In the genomic region with DNA sequence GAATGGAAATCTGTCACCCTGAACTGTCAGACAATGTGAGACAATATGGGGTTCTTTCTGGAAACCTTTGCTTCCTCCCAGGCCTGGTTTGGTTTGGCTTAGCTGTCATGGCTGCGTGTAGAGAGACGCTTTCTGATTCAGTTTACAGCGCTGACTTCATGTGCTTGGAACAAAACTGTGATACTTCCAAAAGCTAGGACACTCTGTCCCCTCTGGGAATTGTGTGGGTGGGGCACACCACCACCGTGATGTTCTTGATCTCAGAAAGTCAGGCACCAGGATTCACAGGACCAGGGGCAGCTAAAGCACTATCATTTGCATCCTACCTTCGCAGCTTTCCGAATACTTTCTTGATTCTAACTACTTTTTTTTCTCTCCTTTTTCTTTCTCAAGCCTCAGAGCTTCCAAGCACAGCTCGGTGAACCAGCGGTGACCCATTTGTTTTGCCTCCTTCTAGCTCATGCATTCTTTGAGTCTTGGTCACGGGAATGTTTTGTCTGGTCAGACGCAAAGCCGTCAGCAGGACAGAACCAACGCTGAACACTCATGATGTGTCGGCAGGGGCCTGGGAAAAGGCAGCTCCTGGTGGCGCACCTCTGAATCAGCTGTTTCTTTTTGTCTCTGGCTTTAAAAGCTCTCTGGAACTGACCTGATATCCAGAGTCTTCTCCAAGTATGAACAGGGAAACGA, we compare ENCODE assay signal across 28 mouse cellular contexts. TPM values are rescaled to one million over a fixed set of nuclear protein-coding genes. Genes with fewer than 3 reads are reported as not detected.
DNase-seq lines count a peak whose midpoint lies in the region; ATAC-seq and TF ChIP-seq lines count a peak whose summit lies in the region.
"Had no signal": no experiment of that assay in that cellular context is flagged by ENCODE, and none has a peak within 500 bp of the region (broad histone marks: within the 10 kb centered on the region; RNA-seq: fewer than 3 reads in every experiment).

No protein-coding gene starts in this region.

- H3K4me2 ChIP-seq in myocyte (ENCODE audit: low read depth): peak overlapping the region; percentile 61
- H3K4me2 ChIP-seq in forebrain, embryonic 12.5 days: no peak overlapping the region
- H3K4me2 ChIP-seq: embryonic facial prominence, embryonic 12.5 days; forebrain, embryonic 15.5 days; heart, embryonic 13.5 days; hindbrain, embryonic 14.5 days; limb, embryonic 12.5 days; liver, embryonic 11.5 days; midbrain, embryonic 13.5 days; neural tube, embryonic 12.5 days had no signal

- no peak for TF ChIP-seq POLR2A in heart, adult 2 months (IDR thresholded peaks at IDR 0.05; ENCODE audit: insufficient read depth, low read depth, low read length)
- TF ChIP-seq POLR2A in myocyte (IDR thresholded peaks at IDR 0.05; ENCODE audit: insufficient read length, low read depth): no peak

- H3K27ac ChIP-seq in heart, adult 2 months: no peak overlapping the region
- no peak overlapping the region for H3K27ac ChIP-seq in forebrain, embryonic 12.5 days
- H3K27ac ChIP-seq: embryonic facial prominence, embryonic 12.5 days; forebrain, embryonic 15.5 days; heart, embryonic 13.5 days; hindbrain, embryonic 14.5 days; limb, embryonic 12.5 days; midbrain, embryonic 13.5 days; neural tube, embryonic 12.5 days had no signal

- no peaks in the 10 kb centered on the region for H3K27me3 ChIP-seq in heart, adult 2 months (ENCODE audit: control insufficient read depth, insufficient read depth, low read length)
- H3K27me3 ChIP-seq in myocyte (ENCODE audit: control insufficient read depth, insufficient read depth, insufficient read length): no peaks in the 10 kb centered on the region
- no peaks in the 10 kb centered on the region for H3K27me3 ChIP-seq in forebrain, embryonic 12.5 days
- H3K27me3 ChIP-seq: embryonic facial prominence, embryonic 12.5 days; forebrain, embryonic 15.5 days; heart, embryonic 13.5 days; limb, embryonic 12.5 days; midbrain, embryonic 13.5 days; neural tube, embryonic 12.5 days had no signal

- H3K4me3 ChIP-seq in heart, adult 2 months: no peak overlapping the region
- no peak overlapping the region for H3K4me3 ChIP-seq in myocyte
- H3K4me3 ChIP-seq in forebrain, embryonic 12.5 days (replicated peaks): no peak overlapping the region
- H3K4me3 ChIP-seq: embryonic facial prominence, embryonic 12.5 days; erythroblast, embryonic 14.5 days; forebrain, embryonic 15.5 days; heart, embryonic 13.5 days; limb, embryonic 12.5 days; megakaryocyte, embryonic 14.5 days; midbrain, embryonic 13.5 days; neural tube, embryonic 12.5 days had no signal

- no peaks in the 10 kb centered on the region for H3K9me3 ChIP-seq in forebrain, embryonic 12.5 days
- H3K9me3 ChIP-seq: embryonic facial prominence, embryonic 12.5 days; forebrain, embryonic 15.5 days; heart, embryonic 13.5 days; megakaryocyte, embryonic 14.5 days; midbrain, embryonic 13.5 days; neural tube, embryonic 12.5 days had no signal

- ATAC-seq in forebrain, embryonic 12.5 days (ENCODE audit: low FRiP score): no peak
- ATAC-seq: forebrain, embryonic 15.5 days; liver, postnatal 0 days; midbrain, embryonic 13.5 days had no signal

- H3K4me1 ChIP-seq in heart, adult 2 months (ENCODE audit: control insufficient read depth, insufficient read depth, low read length): no peaks in the 10 kb centered on the region
- H3K4me1 ChIP-seq in forebrain, embryonic 12.5 days: no peaks in the 10 kb centered on the region
- H3K4me1 ChIP-seq: embryonic facial prominence, embryonic 12.5 days; forebrain, embryonic 15.5 days; limb, embryonic 12.5 days; neural tube, embryonic 12.5 days had no signal

- H3ac ChIP-seq in myocyte (ENCODE audit: control insufficient read depth, insufficient read length): no peak overlapping the region

- intact Hi-C loops in heart, adult 2 months (cut with DNase I): no loop called here

- TF ChIP-seq EP300 in heart, adult 2 months (IDR thresholded peaks at IDR 0.05; ENCODE audit: insufficient read depth, low read depth, low read length): 0 out of 2 replicates have a peak, but pooled peaks have one; percentile 30

- no peaks in the 10 kb centered on the region for H3K79me2 ChIP-seq in heart, adult 2 months (replicated peaks; ENCODE audit: control insufficient read depth, insufficient read depth, low read length)
- H3K79me2 ChIP-seq in myocyte (ENCODE audit: control insufficient read depth, insufficient read depth): no peaks in the 10 kb centered on the region

- TF ChIP-seq CTCF in heart, adult 2 months (IDR thresholded peaks at IDR 0.05): no peak

- H3K36me3 ChIP-seq in heart, adult 2 months (ENCODE audit: control insufficient read depth, insufficient read depth, low read length): no peaks in the 10 kb centered on the region
- no peaks in the 10 kb centered on the region for H3K36me3 ChIP-seq in myocyte (ENCODE audit: control insufficient read depth, insufficient read depth)
- no peaks in the 10 kb centered on the region for H3K36me3 ChIP-seq in forebrain, embryonic 12.5 days (replicated peaks)
- H3K36me3 ChIP-seq: embryonic facial prominence, embryonic 12.5 days; forebrain, embryonic 15.5 days; heart, embryonic 13.5 days; limb, embryonic 12.5 days; midbrain, embryonic 13.5 days; neural tube, embryonic 12.5 days had no signal

- no peak overlapping the region for H3K9ac ChIP-seq in heart, adult 2 months (ENCODE audit: low read depth, low read length)
- H3K9ac ChIP-seq in forebrain, embryonic 12.5 days: no peak overlapping the region
- H3K9ac ChIP-seq: embryonic facial prominence, embryonic 12.5 days; forebrain, embryonic 15.5 days; heart, embryonic 13.5 days; hindbrain, embryonic 14.5 days; limb, embryonic 12.5 days; liver, postnatal 0 days; midbrain, embryonic 13.5 days; neural tube, embryonic 12.5 days had no signal

- WGBS in heart, adult 2 months: 53% methylated on average over 15 of the region's 15 CpGs
- 68% methylated on average over 15 of the region's 15 CpGs for WGBS in forebrain, embryonic 12.5 days

- DNase-seq in heart, adult 2 months: peak in 1 of 2 experiments; percentile 30
- DNase-seq in heart, adult 9 months (ENCODE audit: low spot score in 2 of 2): no peak
- peak; percentile 15 for DNase-seq in lung, postnatal 36 days
- no peak for DNase-seq in lung, postnatal 4 days
- peak; percentile 87 for DNase-seq in Muller cell, postnatal 12 days (ENCODE audit: inconsistent ontology term)
- DNase-seq in adrenal gland, postnatal 4 days (ENCODE audit: low spot score in 2 of 2): no peak
- DNase-seq: cerebellum, adult 18-20 months; cerebellum, postnatal 25 days; gastrocnemius, postnatal 14 days; heart, postnatal 14 days; kidney, adult 8-10 months; kidney, postnatal 36 days; layer of hippocampus, postnatal 36 days; liver, postnatal 0 days; lung, postnatal 10 days had no signal

TF ChIP-seq in myocyte, 11 proteins besides CTCF, POLR2A, EP300 and RAD21:
- TF ChIP-seq TCF3 (IDR thresholded peaks at IDR 0.05; ENCODE audit: insufficient read length, low read depth): no peak
- no peak for TF ChIP-seq MAX (IDR thresholded peaks at IDR 0.05; ENCODE audit: low read depth)
- no peak for TF ChIP-seq MYOD1 (IDR thresholded peaks at IDR 0.05; ENCODE audit: control insufficient read depth in 1 of 3, insufficient read length in 2 of 3, low read depth in 2 of 3)
- no peak for TF ChIP-seq MYOG (IDR thresholded peaks at IDR 0.05; ENCODE audit: control insufficient read depth in 1 of 3, insufficient read depth in 1 of 3, insufficient read length in 2 of 3, low read depth in 2 of 3)
- no peak for TF ChIP-seq SRF (IDR thresholded peaks at IDR 0.05; ENCODE audit: control insufficient read depth, insufficient read length, low read depth)
- TF ChIP-seq E2F4 (IDR thresholded peaks at IDR 0.05; ENCODE audit: insufficient read depth): no peak
- TF ChIP-seq TCF12 (IDR thresholded peaks at IDR 0.05; ENCODE audit: insufficient read depth, poor library complexity, severe bottlenecking): no peak
- TF ChIP-seq CEBPB (IDR thresholded peaks at IDR 0.05; ENCODE audit: insufficient read depth, poor library complexity, severe bottlenecking): no peak
- no peak for TF ChIP-seq REST (IDR thresholded peaks at IDR 0.05; ENCODE audit: insufficient read depth, insufficient read length)
- no peak for TF ChIP-seq USF1 (IDR thresholded peaks at IDR 0.05; ENCODE audit: low read depth)
- no peak for TF ChIP-seq POLR2AphosphoS2 (IDR thresholded peaks at IDR 0.05; ENCODE audit: insufficient read length, low read depth)
TF ChIP-seq in myocyte: peak in this region for 0.

RNA-seq across cellular contexts. Expression of a gene that starts 18.2 kb away (rescaled TPM):
- not detected for total RNA-seq in heart, adult 2 months (2021)
- 0.04 and 0.09 TPM in 2 replicates for polyA plus RNA-seq in heart, adult 2 months (2012; rRNA removed)
- 0.11 TPM for polyA plus RNA-seq in myocyte (2012; fragmentation: generic; extraction: Trizol)
- under 1 TPM; 0.34 to 0.99 TPM for total RNA-seq in adrenal gland, postnatal 4 days (2021)
- 0.23 and 0.59 TPM in 2 replicates for polyA plus RNA-seq in forebrain, embryonic 12.5 days (2016; fragmentation: Nextera tagmentation; extraction: Ambion mirVana)
- total RNA-seq: gastrocnemius, postnatal 14 days; heart, postnatal 14 days had no signal
- polyA plus RNA-seq: erythroblast, embryonic 14.5 days; liver, embryonic 11.5 days; liver, postnatal 0 days; thymus, postnatal 0 days had no signal

RNA-seq across cellular contexts. Expression of a gene that starts 20.6 kb away (rescaled TPM):
- under 1 TPM; 0.31 to 0.45 TPM for total RNA-seq in heart, adult 2 months (2021)
- polyA plus RNA-seq in heart, adult 2 months (2012; rRNA removed): 0.27 and 0.56 TPM in 2 replicates
- 0.46 TPM for polyA plus RNA-seq in myocyte (2012; fragmentation: generic; extraction: Trizol)
- under 1 TPM; 0.40 to 0.50 TPM for total RNA-seq in adrenal gland, postnatal 4 days (2021)
- polyA plus RNA-seq in forebrain, embryonic 12.5 days (2016; fragmentation: Nextera tagmentation; extraction: Ambion mirVana): 0.18 TPM in 1 of 2 replicates, not detected in the other
- polyA plus RNA-seq: erythroblast, embryonic 14.5 days; heart, embryonic 13.5 days; liver, embryonic 11.5 days had no signal

RNA-seq across cellular contexts. Expression of a gene that starts 28.1 kb away (rescaled TPM):
- total RNA-seq in heart, adult 2 months (2021): 10 to 100 TPM; 36.5 to 37.8 TPM
- 11.0 and 21.4 TPM in 2 replicates for polyA plus RNA-seq in heart, adult 2 months (2012; rRNA removed)
- polyA plus RNA-seq in myocyte (2012; fragmentation: generic; extraction: Trizol): 12.5 TPM
- 10 to 100 TPM; 35.7 to 39.8 TPM for total RNA-seq in adrenal gland, postnatal 4 days (2021)
- polyA plus RNA-seq in forebrain, embryonic 12.5 days (2016; fragmentation: Nextera tagmentation; extraction: Ambion mirVana): 83.6 and 101 TPM in 2 replicates

Comparison
In these comparisons a context has a peak if more than half of its experiments do, and no peak if none do; other contexts are left out.
1. DNase-seq: peak in lung, postnatal 36 days (single experiment) and Muller cell, postnatal 12 days (single experiment); none in heart, adult 9 months (0 of 2), lung, postnatal 4 days (0 of 2) and adrenal gland, postnatal 4 days (0 of 2).